Mouse (Mus musculus): ENCODE measurements around the gene Ticrr. TPM values are rescaled to one million over a fixed set of nuclear protein-coding genes. Genes with fewer than 3 reads are reported as not detected.

The Ticrr gene
- polyA plus RNA-seq, 1 experiment from 2014 or later = 1.4 TPM

Other genes with a start within 250 kb of the Ticrr start
- gene Polg, start 193.8 kb upstream of the Ticrr start, polyA plus RNA-seq (2015; fragmentation: Nextera tagmentation; extraction: Ambion mirVana) = 24.2 and 25.0 TPM in 2 replicates
- 5.4 and 6.5 TPM in 2 replicates for gene Rhcg, start 42.5 kb upstream of the Ticrr start, polyA plus RNA-seq (2015; fragmentation: Nextera tagmentation; extraction: Ambion mirVana)
- gene Kif7, start 55.5 kb downstream of the Ticrr start, polyA plus RNA-seq (2015; fragmentation: Nextera tagmentation; extraction: Ambion mirVana) = 1.6 and 1.9 TPM in 2 replicates
- gene Plin1, start 72.7 kb downstream of the Ticrr start, polyA plus RNA-seq (2015; fragmentation: Nextera tagmentation; extraction: Ambion mirVana) = 0.05 TPM in 1 of 2 replicates, not detected in the other
- 11.7 and 12.7 TPM in 2 replicates for gene Pex11a, start 82.9 kb downstream of the Ticrr start, polyA plus RNA-seq (2015; fragmentation: Nextera tagmentation; extraction: Ambion mirVana)
- gene Wdr93, start 83.0 kb downstream of the Ticrr start, polyA plus RNA-seq (2015; fragmentation: Nextera tagmentation; extraction: Ambion mirVana) = 0.19 and 0.34 TPM in 2 replicates
- gene Mesp1, start 133.6 kb downstream of the Ticrr start, polyA plus RNA-seq (2015; fragmentation: Nextera tagmentation; extraction: Ambion mirVana) = not detected in 2 replicates
- gene Mesp2, start 150.5 kb downstream of the Ticrr start, polyA plus RNA-seq (2015; fragmentation: Nextera tagmentation; extraction: Ambion mirVana) = 1.2 and 1.6 TPM in 2 replicates
- 6.2 and 10.4 TPM in 2 replicates for gene Anpep, start 200.9 kb downstream of the Ticrr start, polyA plus RNA-seq (2015; fragmentation: Nextera tagmentation; extraction: Ambion mirVana)

All from neural tube, embryonic 15.5 days (tissue).